Mouse (Mus musculus) bone marrow macrophage, adult 2 months (primary cell): Measurements from ENCODE around the gene Tmem80. TPM values are rescaled to one million over a fixed set of nuclear protein-coding genes. Genes with fewer than 3 reads are reported as not detected.

Source experiments
- H3K27ac ChIP-seq: 2 replicates; pipeline ENCODE4 v1.5.1; 2012; ENCODE audit warnings: low read depth, low read length; ENCODE audit not compliant: insufficient read depth
- H3K4me1 ChIP-seq: 2 replicates; pipeline ENCODE4 v1.6.1; 2012; ENCODE audit warnings: low read length; ENCODE audit not compliant: control insufficient read depth, insufficient read depth
- H3K4me3 ChIP-seq: 2 replicates; pipeline ENCODE4 v1.5.1; 2012; ENCODE audit warnings: mild to moderate bottlenecking, low read length, moderate library complexity; ENCODE audit not compliant: insufficient read depth
- CTCF ChIP-seq: IDR thresholded peaks from 2 replicates; pipeline ENCODE4 v1.5.1; 2012; ENCODE audit warnings: low read depth, mild to moderate bottlenecking, low read length, moderate library complexity
- POLR2A ChIP-seq: IDR thresholded peaks from 2 replicates; pipeline ENCODE4 v1.6.1; 2012; ENCODE audit warnings: mild to moderate bottlenecking, low read depth, low read length, borderline replicate concordance
- polyA plus RNA-seq: library from polyadenylated mRNA; stranded (reverse); fragments of >200 nt; gene quantifications from 2 replicates; pipeline ENCODE4 v1.2.4, GENCODE M21; 2012; ENCODE audit not compliant: missing spikeins, insufficient read depth, insufficient read length

Gene Tmem80
- 29.8 and 37.8 TPM in 2 replicates for polyA plus RNA-seq

GRCm38 (mm10) chr7:141327469-141328372 lies at the start of gene Tmem80, which contains the start of gene Deaf1:
Tmem80 (plus strand) TSS chr7:141327739.
Deaf1 (minus strand) TSS chr7:141327690.
- TF ChIP-seq CTCF: no peak
- peak; percentile 78; the same call in 1 of the 2 replicates for TF ChIP-seq POLR2A
- Histone ChIP-seq H3K4me1 (peaks cover 17% of the 10 kb centered on the region), H3K4me3 (peak within 1 kb of the TSS; percentile 85), H3K27ac (peak within 1 kb of the TSS; percentile 91)

GRCm38 (mm10) chr7:141278766-141279590 lies 48.6 kb upstream of the Tmem80 start, which contains the start of gene Sct:
Sct (minus strand) TSS chr7:141279133.
- H3K27ac ChIP-seq: no peak within 1 kb of the TSS
- TF ChIP-seq POLR2A: no peak
- TF ChIP-seq CTCF: no peak
- no peak within 1 kb of the TSS for H3K4me3 ChIP-seq
- no peaks in the 10 kb centered on the region for H3K4me1 ChIP-seq

GRCm38 (mm10) chr7:141281442-141281841 lies 46.1 kb upstream of the Tmem80 start:
- no peak for TF ChIP-seq CTCF
- no peak for TF ChIP-seq POLR2A

GRCm38 (mm10) chr7:141282756-141283155 lies 44.8 kb upstream of the Tmem80 start:
- no peak overlapping the region for H3K4me3 ChIP-seq
- no peak overlapping the region for H3K27ac ChIP-seq
- H3K4me1 ChIP-seq: no peaks in the 10 kb centered on the region
- TF ChIP-seq POLR2A (no peak), CTCF (no peak)

More at GRCm38 (mm10) chr7:141281442-141281841, 46.1 kb upstream of the Tmem80 start:
- H3K4me1 ChIP-seq: no peaks in the 10 kb centered on the region
- no peak overlapping the region for H3K4me3 ChIP-seq
- no peak overlapping the region for H3K27ac ChIP-seq

- no peaks in the 10 kb centered on the region for H3K4me1 ChIP-seq
- H3K27ac ChIP-seq: no peak overlapping the region
- H3K4me3 ChIP-seq: no peak overlapping the region
- TF ChIP-seq POLR2A (no peak), CTCF (no peak)
These were observed 39.5 kb upstream of the Tmem80 start for GRCm38 (mm10) chr7:141288042-141288441.

GRCm38 (mm10) chr7:141291921-141292582 lies 35.5 kb upstream of the Tmem80 start, which contains the start of gene Drd4:
Drd4 (plus strand) TSS chr7:141292006.
- Histone ChIP-seq H3K4me1 (no peaks in the 10 kb centered on the region), H3K27ac (no peak within 1 kb of the TSS), H3K4me3 (no peak within 1 kb of the TSS)
- no peak for TF ChIP-seq CTCF
- TF ChIP-seq POLR2A: no peak

GRCm38 (mm10) chr7:141292583-141293388 lies 34.8 kb upstream of the Tmem80 start:
- H3K4me3 ChIP-seq: no peak overlapping the region
- H3K4me1 ChIP-seq: no peaks in the 10 kb centered on the region
- TF ChIP-seq CTCF (no peak), POLR2A (no peak)
- H3K27ac ChIP-seq: no peak overlapping the region

- H3K4me3 ChIP-seq: peak overlapping the region; percentile 25
- TF ChIP-seq POLR2A (no peak), CTCF (no peak)
- no peak overlapping the region for H3K27ac ChIP-seq
- no peaks in the 10 kb centered on the region for H3K4me1 ChIP-seq
These were observed 33.6 kb upstream of the Tmem80 start for GRCm38 (mm10) chr7:141293852-141294471.
